Mouse (Mus musculus) spleen, embryonic (tissue): ENCODE results near the gene Xndc1.

Source experiments
- CTCF ChIA-PET: fragments of 350-600 bp; sonication (Branson Sonifier 250); formaldehyde crosslinking; loops from one replicate; lab custom pipeline; 2022; lab: Charles Lee

The Xndc1 gene

DNA sequence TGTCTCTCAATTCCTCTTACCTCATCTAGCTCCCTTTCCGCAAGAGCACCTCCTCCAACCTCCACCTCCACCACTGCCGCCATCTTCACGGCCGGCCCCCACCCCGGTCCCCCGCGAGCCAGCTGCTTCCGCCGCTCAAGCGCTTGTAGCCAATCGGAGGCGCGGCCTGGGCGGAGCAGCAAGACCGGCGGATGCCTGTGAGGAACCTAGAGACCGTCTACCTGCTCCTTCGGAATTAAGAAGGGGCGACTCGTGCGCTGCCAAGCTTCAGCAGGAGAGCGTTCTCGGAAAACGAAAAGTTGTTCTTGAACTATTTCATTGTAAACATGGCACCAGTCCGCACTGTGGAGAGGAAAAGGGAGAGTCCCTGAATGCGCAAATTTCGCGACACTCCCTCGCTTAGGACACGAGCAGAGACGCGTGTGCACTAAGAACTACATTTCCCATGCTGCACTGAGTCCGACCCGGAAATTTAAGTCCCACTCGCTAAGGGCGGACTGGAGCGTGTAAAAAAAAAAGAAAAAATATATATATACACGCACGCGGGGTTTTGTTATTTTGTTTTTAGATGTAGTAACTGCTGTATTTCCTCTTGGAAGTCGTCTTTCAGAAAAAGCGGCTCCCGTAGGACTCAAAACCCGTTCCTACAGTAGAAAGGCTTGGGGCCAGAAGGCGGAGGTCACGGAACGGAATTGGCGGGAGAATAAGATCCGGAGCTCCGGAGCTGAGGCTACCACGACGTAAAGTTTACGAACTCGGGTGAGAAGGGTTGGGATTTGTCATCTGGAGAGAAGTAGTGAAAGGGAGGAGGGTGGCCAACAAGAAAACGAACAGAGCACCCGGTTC lies at the start of gene Xndc1, which contains the start of the genes Rnf121 and Xntrpc:
Gene Xndc1 (plus strand): TSS at position 466 of the 846 bp plus-strand sequence.
Gene Rnf121 (minus strand): TSS at position 424 of the 846 bp plus-strand sequence.
Gene Xntrpc (plus strand): TSS at position 668 of the 846 bp plus-strand sequence.
- CTCF ChIA-PET, result no interaction called here

DNA sequence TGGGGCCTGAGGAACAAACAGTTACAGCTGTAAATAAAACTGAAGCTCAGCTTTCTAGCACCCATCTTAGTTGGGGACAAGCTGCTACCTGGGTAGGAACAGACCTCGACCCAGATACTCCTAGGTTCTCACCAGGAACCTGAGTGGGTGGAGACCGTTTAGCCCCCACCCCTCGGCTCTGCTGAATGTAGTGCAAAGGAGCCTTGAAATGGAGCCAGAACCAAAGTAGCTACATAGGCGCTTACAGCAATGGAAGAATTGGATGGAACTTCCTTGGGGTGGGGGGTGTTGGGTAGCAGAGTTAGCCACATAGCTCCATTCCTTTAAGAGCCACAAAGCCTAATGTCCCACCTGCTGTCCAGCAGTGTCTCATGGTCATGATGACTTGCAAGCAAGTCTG lies 48.4 kb upstream of the Xndc1 start:
- CTCF ChIA-PET, result interaction anchor here (0.7 kb wide), 1 partner anchor 910 kb away, joined by 3 read pairs; no protein-coding TSS in a partner anchor

DNA sequence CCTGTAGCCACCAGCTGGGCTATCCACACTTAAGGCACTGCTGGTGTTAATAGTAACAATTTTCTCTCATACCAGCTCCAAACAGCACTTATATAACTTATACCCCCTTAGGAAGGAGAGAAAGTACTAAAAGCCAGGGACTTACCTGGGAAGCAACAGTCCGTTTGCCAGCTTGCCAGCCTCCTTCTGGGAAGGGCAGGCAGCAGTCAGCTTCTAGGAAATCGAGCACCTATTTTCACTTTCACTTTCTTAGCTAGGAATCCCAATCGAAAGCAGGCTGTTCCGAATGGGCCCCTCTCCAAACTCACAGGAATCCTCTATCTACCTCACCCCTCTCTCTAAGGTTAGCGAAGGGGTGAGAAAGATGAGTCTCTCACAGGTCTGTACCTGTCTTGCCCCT lies 47.9 kb upstream of the Xndc1 start:
- CTCF ChIA-PET, result no interaction called here

DNA sequence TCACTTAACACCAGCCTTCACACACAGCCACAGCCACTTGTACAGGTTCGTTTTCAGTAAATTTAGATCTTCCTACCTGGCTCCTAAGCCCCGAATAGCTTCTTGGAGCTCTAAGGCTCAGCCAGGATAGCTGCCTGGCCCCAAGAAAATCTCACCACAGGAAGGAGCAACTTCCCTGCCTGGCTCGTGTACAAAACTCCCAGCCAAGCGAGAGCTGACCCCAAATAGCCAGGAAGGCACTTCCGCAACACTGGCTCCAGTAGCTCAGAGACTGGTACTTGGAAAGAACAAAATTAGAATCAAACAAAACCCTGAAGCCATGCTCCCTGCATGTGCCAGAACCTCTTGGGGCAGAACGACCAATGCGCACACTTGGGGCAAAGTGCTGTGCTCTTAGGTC lies 47.3 kb upstream of the Xndc1 start:
- CTCF ChIA-PET, result no interaction called here

DNA sequence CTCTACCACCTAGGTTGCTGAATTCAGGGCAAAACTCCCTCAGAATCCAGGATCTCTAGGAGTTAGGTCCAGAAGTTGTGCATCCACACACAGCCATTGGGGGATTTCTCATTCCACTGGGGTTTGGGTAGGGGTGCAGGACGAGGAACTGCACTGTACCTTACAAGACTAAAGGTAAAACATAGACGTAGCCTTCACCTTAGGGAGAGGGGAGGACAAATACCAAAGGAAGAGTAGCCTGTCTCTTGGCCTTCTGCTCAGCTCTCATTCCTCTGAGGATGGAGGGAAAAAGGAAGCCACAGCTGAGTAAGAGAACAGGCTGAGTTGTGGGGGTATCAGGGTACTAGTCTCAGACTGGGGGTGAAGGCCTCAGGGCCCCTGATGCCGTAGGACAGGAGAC lies 46.7 kb upstream of the Xndc1 start, which contains the start of gene Il18bp:
Gene Il18bp (minus strand): TSS at position 101 of the 400 bp plus-strand sequence.
- CTCF ChIA-PET, result no interaction called here

DNA sequence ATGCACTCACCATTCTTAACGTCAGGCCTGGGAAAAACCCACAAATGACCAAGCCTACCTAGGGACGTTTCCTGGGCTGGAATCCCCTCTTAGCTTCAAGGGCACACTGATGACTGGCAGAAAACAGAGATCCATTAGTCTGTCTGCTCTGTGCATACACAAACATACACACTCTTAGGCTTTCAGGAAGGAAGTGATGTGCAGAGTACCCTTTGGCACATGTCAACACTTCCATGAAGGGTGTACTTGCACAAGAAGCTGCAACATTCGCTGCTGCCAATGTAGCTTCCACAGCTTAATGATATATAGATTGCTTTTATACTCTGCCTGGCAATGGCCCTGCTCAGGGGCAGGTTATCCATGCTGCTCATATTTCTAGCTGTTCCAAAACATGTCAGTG lies 45.9 kb upstream of the Xndc1 start:
- CTCF ChIA-PET, result no interaction called here

DNA sequence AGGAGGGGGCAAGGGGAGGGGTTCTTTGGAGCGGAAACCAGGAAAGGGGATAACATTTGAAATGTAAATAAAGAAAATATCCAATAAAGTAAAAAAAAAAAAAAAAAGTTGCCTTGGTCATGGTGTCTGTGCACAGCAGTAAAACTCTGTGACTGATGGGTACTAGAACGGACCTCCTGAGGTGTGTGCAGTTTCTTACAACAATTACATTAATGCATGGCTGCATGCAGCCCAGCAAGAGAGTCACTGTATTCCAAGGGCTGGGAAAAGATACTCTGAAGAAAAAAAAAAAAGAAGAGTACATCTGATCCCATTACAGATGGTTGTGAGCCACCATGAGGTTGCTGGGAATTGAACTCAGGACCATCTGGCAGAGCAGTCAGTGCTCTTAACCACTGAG lies 44.4 kb upstream of the Xndc1 start:
- CTCF ChIA-PET, result interaction anchor here (0.7 kb wide), 1 partner anchor 87 kb away, joined by 6 read pairs; the partner anchor contains the start of gene Numa1

DNA sequence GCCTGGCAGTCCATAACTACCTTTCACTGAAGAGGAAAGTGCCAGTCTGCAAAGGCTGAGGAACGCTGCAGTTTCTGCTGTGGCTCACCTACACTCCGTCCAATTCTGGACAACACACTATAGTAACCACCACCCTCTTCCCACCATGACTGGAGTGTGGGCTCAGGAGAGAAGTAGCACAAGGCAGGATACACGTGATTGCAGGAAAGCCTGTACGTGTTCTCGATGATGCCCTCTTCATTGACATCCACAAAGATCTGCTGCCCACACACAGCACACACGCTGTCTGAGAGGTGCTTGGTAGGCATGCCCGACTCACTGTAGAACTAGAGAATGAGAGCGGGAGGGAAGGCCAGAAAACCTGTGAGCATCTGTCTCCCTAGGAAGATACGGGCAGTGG lies 41.5 kb upstream of the Xndc1 start:
- CTCF ChIA-PET, result no interaction called here

DNA sequence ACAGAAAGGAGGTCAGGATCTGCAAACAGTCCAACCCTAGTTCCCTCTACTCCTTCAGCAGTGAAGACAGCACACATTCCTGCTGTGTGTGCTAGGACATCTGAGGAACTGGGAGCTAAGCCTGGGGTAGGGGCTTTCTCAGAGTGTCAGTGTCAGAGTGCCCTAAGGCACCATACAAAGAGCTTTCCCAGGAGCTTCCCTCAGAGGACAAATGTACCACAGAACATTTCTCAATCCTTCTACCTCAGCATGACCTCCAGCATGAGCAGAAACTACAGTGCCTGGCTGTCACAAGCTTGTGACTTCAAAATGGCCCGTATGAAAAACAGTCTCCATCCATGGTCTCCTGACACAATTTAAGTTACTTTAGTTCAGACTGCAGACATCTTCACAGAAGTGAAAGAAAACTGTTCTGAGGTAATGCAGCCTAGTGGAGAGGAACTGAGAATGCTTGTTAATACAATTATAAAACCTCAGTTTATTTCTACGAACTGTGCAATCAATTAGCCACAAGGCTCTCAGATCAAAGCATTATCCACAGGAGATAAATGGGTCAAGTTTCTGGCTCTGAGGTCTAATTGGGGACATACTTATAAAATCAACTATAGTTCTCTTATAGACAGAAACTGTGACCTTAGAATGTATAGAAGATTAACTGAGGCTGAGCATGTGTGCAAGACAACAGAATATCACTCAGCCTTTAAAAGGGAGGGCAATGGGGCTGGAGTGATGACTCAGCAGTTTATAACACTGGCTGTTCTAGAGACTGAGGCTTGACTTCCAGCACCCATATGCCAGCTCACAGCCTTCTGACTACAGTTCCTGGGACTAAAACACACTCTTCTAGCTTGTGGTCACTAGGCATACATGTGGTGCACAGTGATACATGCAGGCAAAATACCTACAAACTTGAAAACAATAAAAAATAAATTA lies 39.9 kb upstream of the Xndc1 start:
- CTCF ChIA-PET, result interaction anchor here (0.6 kb wide), 1 partner anchor 23 kb away, joined by 3 read pairs; no protein-coding TSS in a partner anchor

DNA sequence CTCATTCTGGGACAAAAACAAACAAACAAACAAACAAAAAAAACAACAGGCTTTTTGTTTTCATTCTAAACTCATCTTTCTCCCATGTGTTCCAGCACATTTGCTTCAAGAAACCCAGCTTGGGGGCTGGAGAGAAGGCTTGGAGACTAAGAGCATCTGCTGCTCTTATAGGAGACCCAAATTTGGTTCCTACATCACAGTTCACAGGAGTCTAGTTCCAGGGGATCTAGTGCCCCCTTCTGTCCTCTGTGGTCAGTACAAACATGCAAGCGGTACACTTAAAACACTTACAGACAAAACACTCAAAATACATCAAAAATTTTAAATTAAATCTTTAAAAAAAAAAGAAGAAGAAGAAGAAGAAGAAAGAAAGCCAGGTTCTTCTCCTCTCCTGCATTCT lies 30.4 kb upstream of the Xndc1 start:
- CTCF ChIA-PET, result no interaction called here

DNA sequence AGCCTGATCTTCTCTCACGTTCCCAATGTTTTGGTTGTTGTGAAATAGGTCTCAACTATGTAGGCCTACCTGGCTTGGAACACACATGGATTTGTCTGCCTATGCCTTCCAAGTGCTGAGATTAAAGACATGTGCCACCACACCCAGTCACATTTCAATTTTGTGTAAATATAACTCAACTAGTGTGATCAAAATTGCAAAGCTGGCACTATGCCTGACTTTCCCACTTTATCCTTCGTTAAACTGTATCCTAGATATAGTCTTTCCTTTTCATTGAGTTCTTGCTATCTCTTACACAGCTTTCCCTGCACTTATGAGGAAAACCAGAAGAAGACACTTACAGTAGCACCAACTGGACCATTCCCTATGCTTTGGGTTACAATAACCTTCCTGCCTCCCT lies 29.8 kb upstream of the Xndc1 start:
- CTCF ChIA-PET, result no interaction called here

DNA sequence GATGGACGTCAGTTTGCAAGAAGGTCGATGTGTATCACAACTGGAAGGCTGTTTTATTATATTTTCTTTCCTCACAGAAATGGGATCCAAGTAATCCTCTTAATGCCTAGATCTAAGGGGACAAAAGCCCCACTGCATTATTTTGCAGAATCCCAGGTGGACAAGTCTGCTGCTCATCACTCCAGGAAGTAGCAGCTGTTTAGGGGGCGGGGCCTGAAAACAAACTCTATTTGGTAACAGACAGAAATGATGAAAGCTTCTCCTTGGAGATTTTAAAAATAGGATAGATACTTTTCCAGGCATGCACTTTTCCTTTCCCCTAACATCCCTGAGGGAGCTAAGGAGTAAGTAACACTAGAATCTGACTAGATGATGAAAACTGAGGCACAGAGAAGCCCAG lies 28.0 kb upstream of the Xndc1 start:
- CTCF ChIA-PET, result interaction anchor here (0.7 kb wide), 1 partner anchor 11 kb away, joined by 5 read pairs; no protein-coding TSS in a partner anchor

DNA sequence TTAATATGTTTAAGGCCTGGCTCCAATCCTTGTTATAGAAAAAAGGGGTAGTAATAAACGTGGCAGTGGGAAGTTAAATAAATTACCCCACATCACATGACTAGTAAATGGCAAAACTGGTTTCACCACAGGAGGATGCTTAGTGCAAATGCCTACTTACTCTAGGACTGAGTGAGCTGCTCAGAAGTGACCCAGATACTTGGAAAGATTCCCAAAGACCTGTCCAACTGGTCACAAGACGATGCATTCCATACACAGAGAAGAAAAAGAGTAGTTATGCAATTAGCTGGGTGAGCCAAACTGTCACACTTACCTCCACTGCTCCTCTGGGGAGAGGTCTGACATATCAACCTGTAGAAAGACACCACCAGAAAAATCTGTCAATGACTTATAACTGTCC lies 23.0 kb upstream of the Xndc1 start:
- CTCF ChIA-PET, result no interaction called here

DNA sequence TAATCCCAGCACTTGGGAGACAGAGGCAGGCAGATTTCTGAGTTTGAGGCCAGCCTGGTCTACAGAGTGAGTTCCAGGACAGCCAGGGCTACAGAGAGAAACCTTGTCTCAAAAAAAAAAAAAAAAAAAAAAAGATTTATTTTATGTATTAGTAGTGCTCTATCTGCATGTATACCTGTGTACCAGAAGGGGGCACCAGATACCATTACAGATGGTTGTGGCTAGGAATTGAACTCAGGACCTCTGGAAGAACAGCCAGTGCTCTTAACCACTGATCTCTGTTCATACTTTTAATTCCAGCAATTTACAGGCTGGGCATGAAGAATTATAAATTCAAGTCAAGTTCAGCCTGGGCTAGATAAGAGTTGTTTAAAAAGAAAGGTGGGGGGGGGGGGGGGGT lies 16.8 kb upstream of the Xndc1 start:
- CTCF ChIA-PET, result interaction anchor here (0.7 kb wide), 1 partner anchor 23 kb away, joined by 3 read pairs; no protein-coding TSS in a partner anchor

DNA sequence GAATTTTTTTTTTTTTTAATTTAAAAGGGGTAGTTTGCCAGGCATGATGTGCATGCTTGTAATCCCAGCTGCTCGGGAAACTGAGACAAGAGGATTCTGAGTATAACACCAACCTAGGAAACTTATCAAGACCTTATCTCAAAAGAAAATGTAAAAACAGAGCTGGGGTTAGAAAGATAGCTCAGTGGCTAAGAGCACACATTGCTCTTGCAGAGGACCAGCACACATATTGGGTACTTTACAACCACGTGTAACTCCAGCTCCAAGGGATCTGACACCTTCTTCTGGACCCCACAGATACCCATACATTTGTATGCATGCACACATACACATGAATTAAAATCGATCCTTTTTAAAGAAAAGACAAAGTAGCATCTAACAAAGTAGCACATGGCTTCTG lies 4.0 kb upstream of the Xndc1 start:
- CTCF ChIA-PET, result no interaction called here

DNA sequence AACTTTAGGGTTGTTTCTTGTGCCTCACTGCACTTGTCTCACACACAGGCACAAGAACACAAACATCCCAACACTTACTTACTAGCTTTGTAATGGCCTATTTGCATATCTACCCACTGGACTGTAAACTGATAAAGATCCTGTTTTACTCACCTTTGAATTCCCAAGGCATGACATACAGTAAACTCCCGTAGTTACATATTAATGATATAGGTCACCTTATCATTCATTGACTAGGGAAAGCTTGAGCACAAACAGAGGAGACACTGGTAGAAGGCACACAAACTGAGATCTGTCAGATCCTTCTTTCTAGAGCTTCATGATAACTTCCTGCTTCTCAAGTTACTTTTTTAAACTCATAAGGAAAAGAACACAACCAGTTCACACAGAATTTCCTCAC lies 3.1 kb upstream of the Xndc1 start:
- CTCF ChIA-PET, result no interaction called here

DNA sequence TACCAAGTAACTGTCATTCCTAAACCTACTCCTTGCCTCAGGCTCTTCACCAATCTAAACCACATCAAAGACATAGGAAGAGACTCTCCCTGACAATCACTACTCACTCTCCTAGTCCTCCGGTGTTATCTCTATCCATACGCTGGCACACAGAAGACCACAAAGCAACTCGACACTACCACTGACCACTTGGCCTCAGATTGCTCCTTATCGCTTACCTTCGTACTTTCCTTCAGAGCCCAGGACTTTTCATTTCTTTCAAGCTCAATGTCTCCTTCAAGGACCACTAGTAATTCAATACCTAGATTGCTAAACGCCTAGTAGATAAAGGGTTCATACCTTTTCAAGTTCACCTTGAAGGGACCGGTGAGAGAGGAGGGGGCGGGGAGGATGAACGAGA lies 1.4 kb upstream of the Xndc1 start:
- CTCF ChIA-PET, result no interaction called here

DNA sequence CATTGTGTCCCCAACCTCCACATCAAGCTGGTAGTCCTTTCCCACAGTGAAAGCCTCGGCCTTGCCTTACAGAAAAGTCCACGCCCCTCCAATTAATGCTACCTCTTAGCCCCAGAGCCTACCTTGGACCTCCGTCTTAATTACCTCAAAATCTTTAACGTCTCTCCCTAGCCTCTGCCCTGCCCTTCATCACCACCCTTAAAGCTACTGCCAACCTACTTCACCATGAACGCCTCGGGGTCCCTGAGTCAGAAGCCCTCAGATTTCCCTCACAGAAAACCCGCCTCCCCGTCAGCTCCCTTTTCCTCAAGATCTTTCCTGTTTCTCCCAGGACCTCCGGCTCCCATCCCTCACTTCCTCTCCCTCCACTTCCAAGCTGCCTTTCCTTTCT lies 661 bp upstream of the Xndc1 start:
- CTCF ChIA-PET, result no interaction called here

DNA sequence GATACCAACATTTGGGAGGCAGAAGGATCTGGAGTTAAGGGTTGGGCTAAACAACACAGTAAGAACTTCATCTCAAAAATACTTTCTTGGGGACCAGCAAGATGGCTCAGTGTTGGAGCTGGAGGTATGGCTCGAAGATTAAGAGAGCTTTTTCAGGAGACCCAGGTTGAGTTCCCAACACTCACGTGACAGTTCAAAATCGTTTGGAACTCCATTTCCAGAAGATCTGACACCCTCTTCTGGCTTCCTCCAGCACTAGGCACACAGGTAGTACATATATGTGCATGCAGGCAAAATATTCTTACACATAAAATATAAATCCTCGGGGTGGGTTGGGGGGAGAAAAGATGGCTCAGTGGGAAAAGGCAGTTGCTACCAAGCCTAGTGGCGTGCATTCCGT lies 1.1 kb downstream of the Xndc1 start:
- CTCF ChIA-PET, result no interaction called here

DNA sequence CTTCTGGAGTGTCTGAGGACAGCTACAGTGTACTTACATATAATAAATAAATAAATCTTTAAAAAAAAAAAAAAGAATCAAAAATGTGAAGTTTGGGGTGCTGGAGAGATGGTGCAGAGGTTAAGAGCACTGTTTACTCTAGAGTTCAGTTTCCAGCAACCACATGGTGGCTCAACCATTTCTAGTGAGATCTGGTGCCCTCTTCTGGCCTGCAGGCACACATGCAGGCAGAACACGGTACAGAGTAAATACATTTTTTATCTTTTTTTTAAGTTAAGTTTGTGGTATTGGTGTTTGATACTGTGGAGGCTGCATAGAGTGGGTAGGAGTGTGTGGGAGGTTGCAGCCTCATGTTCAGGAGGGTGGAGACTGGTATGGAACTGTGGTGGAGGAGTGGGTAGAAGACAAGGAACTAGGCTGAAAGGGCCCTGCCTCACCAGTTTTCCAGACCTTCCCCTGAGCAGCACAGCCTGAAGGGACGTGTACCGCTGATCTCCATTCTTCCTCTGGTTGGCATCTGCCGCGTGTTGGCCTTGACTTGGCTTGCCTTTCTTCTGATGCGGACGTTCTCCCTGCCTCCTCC lies 11.5 kb downstream of the Xndc1 start:
- CTCF ChIA-PET, result no interaction called here

DNA sequence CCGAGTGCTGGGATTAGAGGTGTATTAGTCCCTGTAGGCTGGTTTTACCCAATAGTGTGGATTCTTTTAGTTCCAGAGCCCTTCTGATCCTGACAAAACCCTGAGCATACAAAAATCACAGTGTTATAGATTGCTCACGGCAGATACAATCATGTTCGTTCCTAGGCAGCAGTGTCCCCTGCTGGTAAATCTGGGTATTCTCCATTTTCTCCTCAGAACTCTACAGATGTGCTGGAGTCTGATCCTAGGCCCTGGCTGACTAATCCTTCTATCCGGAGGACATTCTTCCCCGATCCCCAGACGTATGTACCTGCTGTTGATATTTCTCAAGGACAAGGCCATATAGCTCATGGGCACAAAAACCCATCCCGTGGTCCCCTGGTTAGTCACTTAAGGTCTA lies 13.2 kb downstream of the Xndc1 start:
- CTCF ChIA-PET, result no interaction called here

DNA sequence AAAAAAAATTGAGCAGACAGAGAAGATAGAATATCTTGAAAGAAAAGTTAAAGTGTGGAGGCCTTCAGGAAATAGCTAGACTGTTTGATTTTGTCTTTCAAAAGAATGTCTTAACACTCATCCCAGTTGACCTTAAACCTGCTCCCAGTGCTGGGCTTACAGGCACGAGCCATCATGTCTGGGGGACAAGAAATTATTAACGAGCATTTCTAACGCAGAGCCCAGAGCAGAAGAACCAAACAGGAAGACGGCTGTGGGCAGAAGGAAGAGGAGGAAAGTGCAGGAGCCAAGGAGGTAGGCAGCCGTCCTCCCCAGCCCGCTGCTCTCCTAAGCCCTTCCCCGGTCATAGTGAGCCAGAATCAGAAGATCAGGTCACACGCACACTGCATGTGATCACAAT lies 15.0 kb downstream of the Xndc1 start:
- CTCF ChIA-PET, result interaction anchor here (0.6 to 0.7 kb wide), 3 partner anchors 89 to 161 kb away, joined by 11 to 22 read pairs (median 11); no protein-coding TSS in a partner anchor
